Mouse (Mus musculus): ENCODE data around the gene Vmn1r73. TPM values are rescaled to one million over a fixed set of nuclear protein-coding genes. Genes with fewer than 3 reads are reported as not detected.

Gene Vmn1r73
- polyA plus RNA-seq (2017; shearing (Covaris generic)), result under 1 TPM in 1 of 3 experiments, not detected in 2; 0.07 TPM

DNA sequence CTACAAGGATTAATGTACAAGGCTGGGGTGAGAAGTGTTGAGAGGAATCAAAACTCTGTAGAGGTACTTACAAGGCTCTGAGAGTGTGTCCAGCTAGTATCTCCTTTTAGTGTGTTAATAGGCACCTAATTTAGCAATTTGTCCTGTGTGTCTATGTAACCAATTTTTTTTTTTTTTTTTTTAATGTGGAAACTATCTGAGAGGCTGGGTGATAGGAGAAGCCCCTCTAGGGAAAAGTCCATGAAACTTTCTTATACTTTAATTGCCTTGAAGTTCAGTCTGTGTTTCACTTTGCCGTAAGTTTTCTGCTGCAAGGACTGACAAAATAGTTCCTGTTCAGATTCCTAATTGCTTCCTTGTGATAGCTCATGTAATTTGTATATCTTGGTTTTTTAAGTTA is at the start of gene Vmn1r73:
Gene Vmn1r73 (plus strand): TSS at position 301 of the 400 bp plus-strand sequence.
- ATAC-seq, result no peak

Other genes starting within 250 kb of the Vmn1r73 start
- gene Zscan4-ps2, start 216.0 kb upstream of the Vmn1r73 start, polyA plus RNA-seq (2017; shearing (Covaris generic)), result not detected
- gene Zscan4-ps3, start 121.0 kb upstream of the Vmn1r73 start, polyA plus RNA-seq (2017; shearing (Covaris generic)), result not detected
- gene Vmn1r72, start 50.1 kb upstream of the Vmn1r73 start, polyA plus RNA-seq (2017; shearing (Covaris generic)), result under 1 TPM in 1 of 3 experiments, not detected in 2; 0.17 TPM
- not detected for gene Vmn1r74, start 103.7 kb downstream of the Vmn1r73 start, polyA plus RNA-seq (2017; shearing (Covaris generic))
- gene Vmn1r75, start 144.4 kb downstream of the Vmn1r73 start, polyA plus RNA-seq (2017; shearing (Covaris generic)), result under 1 TPM in 1 of 3 experiments, not detected in 2; 0.14 TPM
- gene Vmn1r76, start 207.9 kb downstream of the Vmn1r73 start, polyA plus RNA-seq (2017; shearing (Covaris generic)), result under 1 TPM in 1 of 3 experiments, not detected in 2; 0.05 TPM

Data from inflammation-experienced regulatory T-cells, adult 6 months (primary cell).